Mouse (Mus musculus) spleen, postnatal 36 days (tissue): ENCODE data around the gene Slc7a9.

Source experiments
- DNase-seq, 2 experiments: peaks; one replicate each; pipeline ENCODE4 v3.0.0; 2022; ENCODE audit warnings: low spot score in 2 of 2, mixed read lengths in 1 of 2

The Slc7a9 gene

DNA sequence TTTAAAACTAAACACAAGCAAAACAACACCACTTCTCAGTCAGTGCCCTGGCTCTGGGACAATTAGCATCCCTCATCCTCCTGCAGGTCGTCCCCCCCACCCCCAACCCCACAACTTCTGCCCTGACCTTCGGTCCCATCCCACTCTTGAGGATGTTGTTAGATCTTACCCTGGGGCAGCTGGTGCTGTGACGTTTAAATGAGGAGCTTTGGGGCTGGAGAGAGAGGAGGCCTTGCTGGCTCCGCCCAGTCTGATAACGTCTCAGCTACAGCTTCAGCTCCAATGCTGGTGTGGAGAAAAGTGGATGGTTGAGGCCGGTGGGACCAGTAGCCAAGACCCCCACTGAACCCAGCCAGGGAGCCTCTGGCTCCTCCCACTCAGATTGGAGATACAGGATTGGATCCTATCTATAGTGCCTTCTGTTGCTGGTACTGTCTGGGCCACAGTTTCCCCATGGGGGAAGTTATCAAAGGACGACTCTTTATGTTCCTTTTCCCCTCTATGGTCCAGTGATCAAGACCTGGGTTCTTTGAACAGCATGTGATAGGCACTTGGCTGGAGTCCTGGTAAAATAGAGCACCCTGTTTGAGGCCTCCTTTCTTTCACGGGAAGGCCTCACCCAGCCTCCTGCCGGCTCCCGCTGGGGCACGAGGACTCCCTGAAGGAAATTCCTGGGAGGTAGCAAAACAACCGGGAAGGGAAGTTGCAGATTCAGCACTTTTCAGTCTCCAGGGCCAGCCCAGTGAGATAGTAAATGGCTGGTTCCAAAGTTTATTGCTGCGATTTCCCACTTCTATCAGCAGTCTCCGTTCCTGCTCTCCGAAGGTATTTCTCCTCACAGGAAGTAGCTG is at the start of gene Slc7a9:
TSS of gene Slc7a9 (plus strand) at position 801 of the 851 bp plus-strand sequence.
- DNase-seq, result no peak

- DNase-seq, result no peak
These were observed 47.4 kb upstream of the Slc7a9 start for GRCm38 (mm10) chr7:35401169-35401568.

DNA sequence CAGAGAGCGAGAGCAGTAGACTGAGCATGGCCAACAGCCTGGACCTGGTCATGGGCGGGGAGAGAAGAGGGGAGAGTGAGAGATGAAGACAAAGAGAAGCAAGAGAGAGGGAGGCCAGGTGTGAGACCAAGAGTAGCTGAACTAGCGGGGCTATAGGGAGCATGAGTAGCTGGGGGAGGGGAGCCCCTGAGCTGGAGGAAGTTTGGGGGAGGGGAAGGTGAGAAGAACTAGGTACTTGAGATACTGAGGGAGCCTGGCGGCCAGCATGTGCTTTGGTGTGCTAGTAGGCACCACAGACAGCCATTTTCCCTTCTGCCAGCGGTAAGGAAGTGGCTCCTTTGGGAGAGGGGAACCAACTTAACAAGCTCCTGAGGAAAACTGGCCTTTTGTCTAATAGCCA is 33.4 kb upstream of the Slc7a9 start:
- DNase-seq, result peak; percentile 62 to 64

- peak; percentile 70 to 72 for DNase-seq
These were observed 32.6 kb upstream of the Slc7a9 start for GRCm38 (mm10) chr7:35415801-35416653.

DNA sequence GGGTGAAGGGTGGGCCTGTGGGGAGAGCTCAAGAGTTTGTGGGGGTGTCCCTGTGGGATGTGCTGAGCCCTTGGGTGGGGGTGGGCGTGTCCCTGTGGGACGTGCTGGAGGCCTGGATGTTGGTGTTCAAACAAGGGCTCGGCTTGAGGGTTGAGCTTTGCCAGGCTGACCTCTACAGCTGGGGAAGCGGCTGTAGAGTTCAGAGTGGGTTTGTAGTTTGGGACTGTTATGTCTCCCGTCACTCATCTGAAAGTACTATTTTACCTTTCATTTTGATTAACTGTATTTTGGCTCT is 32.0 kb upstream of the Slc7a9 start:
- peak in 1 of 2 experiments; percentile 12 for DNase-seq

DNA sequence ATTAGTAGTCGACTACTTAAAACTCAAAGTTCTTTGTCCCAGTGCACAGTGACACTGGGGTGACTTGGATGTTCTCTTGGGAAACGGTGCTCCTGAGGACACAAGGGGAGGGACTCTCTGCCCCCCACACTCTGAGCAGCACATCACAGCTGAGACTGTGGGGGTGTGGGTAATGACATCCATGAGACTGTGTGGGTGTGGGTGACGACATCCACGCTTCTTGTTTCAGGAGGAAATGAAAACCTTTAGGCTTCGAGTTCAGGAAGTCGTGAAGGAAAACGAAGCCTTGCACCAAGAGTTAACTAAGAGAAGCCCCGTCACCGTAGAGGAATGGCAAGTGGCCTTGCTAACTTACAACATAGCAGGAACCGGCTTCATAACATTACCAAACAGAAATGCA is 25.5 kb upstream of the Slc7a9 start:
- DNase-seq, result no peak

GRCm38 (mm10) chr7:35428146-35428545 is 20.4 kb upstream of the Slc7a9 start:
- DNase-seq, result no peak

- DNase-seq, result no peak
These were observed 13.3 kb upstream of the Slc7a9 start for GRCm38 (mm10) chr7:35435266-35435665.

- no peak for DNase-seq
These were observed 1.1 kb upstream of the Slc7a9 start for GRCm38 (mm10) chr7:35447501-35447900.

DNA sequence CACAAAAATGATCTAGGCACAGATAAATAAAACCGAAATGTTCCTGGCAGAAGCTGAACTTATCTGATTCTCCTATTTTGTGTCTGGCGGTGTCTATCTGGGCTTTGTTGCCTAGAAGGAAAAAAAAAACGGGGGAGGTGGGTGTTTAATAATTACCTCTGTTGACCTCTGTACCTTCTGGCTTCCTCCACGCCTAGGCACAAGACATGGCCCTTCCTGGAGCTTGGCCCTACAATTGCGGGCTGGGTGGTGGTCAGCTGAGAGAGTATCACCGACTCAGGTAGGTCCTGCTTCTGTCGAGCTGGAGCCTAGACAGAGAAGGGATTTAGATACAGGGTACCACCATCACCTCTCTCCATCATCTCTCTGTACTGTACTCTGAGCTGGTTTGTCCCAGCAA is 271 bp downstream of the Slc7a9 start:
- DNase-seq, result no peak

- DNase-seq, result no peak
These were observed 7.7 kb downstream of the Slc7a9 start for GRCm38 (mm10) chr7:35456091-35456814.

DNA sequence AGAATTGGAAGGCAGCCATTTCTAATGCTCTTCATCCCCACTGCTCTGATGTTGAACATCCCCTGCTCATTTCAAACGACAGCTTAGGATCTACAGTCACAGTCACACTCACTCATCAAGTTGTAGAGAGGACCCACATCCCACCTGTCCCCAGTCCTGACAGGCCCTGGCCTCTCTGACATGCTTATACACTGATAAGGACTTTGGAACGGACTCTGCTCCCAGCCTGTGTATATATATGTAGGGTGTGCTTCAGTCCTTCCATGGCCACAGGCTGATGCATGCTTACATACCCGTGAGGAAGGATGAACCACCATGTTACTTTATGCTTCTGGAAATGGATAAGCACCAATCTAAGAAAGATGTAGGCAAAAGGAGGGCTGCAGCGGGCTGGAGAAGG is 12.4 kb downstream of the Slc7a9 start:
- no peak for DNase-seq

- DNase-seq, result no peak
These were observed 16.4 kb downstream of the Slc7a9 start for GRCm38 (mm10) chr7:35465027-35465426.

DNA sequence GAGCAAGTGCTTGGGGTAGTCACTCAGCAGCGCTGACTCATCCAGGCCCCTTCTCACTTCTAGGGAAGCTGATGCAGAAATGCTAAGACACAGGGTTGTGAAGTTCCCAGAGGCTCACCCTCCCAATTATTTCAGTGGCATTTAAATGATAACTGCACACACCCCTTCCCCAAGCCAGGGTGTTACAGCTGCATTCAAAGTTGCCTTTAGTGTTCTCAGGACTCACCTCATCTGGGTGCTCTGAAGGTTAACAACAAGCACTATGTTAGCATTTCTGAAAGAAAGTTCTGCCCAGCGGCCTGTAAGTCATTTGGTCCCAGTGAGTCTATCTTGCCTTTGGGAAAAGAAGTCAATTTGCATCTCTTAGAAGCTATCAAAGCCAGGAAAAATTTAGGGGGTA is 19.3 kb downstream of the Slc7a9 start:
- DNase-seq, result no peak

DNA sequence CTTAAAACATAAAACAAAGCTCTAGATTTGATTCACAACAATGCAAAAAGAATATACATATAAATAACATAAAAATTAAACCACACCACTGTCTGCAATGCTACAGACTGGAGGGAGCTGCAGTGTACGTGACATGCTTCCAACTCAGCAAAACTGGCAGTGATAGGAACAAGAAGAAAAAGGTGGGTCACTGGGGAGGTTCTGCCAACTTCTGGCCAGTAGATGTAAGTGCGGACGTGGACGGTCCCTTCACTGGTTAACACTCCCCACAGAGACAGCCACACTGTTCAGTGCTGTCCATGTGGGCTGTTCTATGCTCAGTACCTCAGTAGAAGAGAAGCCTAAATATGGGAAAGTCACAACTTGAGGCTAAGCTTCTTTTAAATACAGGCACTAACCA is 22.2 kb downstream of the Slc7a9 start:
- no peak for DNase-seq

DNA sequence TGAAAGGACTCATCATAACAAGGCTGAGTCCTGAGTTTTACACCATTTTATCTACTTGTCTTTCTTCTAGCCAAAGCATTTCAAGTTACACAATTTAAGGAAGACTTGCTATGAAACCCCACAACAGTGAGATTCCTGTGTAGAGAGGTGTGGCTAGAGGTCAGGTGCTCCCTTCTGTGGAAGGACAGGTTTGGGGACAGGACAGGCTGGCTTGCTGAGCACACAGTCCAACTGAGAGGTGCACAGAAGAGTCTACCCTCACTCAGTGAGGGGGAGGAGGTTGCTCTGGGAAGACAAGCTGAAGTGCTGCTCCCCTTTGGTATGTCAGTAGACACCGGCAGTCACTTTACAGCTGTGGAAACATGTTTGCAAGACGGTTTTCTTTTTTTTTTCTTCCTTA is 27.9 kb downstream of the Slc7a9 start:
- DNase-seq, result no peak

- no peak for DNase-seq
These were observed 36.5 kb downstream of the Slc7a9 start for GRCm38 (mm10) chr7:35485126-35485525.

DNA sequence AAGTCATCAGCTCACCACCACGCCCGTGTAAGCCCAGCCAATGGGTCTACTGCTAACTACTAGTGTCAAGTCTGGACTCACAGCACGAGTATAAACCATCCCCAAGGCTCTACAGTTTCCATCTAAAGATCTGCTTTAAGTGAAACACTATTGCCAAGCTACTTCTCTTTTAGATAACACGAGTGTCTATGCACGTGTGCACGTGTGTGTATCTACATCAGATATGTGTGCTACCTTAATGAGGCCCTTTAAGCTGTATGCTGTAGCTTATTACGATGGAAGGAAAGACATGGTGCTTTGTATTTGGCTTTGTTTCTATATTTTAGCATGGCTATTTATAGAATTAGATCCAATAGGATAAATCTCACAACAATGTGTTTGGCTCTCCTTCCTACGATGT is 38.0 kb downstream of the Slc7a9 start:
- DNase-seq, result no peak

- DNase-seq, result no peak
These were observed 41.6 kb downstream of the Slc7a9 start for GRCm38 (mm10) chr7:35490186-35490585.

DNA sequence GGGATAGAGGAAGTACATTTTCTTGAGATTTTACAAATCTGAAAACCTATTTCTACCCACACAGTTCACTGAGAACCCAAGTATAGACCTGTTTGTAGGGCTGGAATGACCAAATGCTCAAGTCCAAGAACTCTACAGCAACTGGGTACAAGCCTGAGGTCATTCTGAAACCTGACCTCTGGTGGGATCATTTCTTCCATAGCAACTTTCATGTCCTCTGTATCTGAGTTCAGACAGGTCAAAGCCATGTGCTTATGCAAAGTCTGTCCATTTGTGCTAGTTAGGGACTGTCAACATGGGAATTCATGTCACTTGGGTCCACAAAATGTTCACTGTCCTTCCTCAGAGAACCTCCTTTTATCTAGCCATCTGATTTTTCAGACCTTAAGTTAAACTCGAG is 42.4 kb downstream of the Slc7a9 start:
- DNase-seq, result no peak

GRCm38 (mm10) chr7:35497516-35497915 is 48.9 kb downstream of the Slc7a9 start:
- DNase-seq, result no peak

DNA sequence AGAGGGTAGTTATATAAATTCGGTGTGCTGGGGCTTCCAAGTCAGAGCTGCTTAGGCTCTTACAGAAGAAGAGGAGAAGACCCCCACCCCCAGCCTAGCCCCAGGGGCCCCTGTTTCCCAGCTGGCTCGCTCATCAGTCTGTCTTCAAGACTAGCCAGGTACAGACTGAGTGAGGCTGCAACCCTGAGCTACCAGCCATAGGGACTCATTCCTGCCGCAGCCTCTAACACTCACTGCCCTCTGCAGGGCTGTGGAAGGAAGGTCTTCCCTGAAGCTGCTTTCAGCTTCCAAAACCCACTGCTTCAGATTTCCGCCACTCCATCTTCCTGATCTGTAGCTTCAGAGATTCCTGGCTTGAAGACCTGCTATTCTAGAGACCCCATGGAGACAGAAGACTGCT is 53.4 kb downstream of the Slc7a9 start:
- DNase-seq, result no peak
